Mouse (Mus musculus): ENCODE measurements at regions not wholly inside any gene's neighbourhood (a gene's known extent, or its start where the extent isn't known, plus 50 kb on each side); places are given as distances from the start of the nearest gene placed in this dataset.

GRCm38 (mm10) chr9:116329147-116329546 is 154.0 kb upstream of the Tgfbr2 start:
- Histone ChIP-seq H3K36me3 (replicated peaks in 1 of 2; ENCODE audit: control insufficient read depth in 1 of 2, insufficient read depth in 1 of 2, low read length in 1 of 2) (no peaks in the 10 kb centered on the region), H3K9me3 (replicated peaks; ENCODE audit: low read length) (no peaks in the 10 kb centered on the region), H3K4me2 (ENCODE audit: insufficient read depth, low read depth, poor library complexity, severe bottlenecking) (peak overlapping the region; percentile 42), H3K4me1 (ENCODE audit: control insufficient read depth in 1 of 2, insufficient read depth in 2 of 2) (peaks cover 47 to 91% of the 10 kb centered on the region in 2 experiments), H3K9ac (ENCODE audit: insufficient read depth, low read depth) (peak overlapping the region; percentile 50), H3K27me3 (replicated peaks) (no peaks in the 10 kb centered on the region), H3K27ac (ENCODE audit: insufficient read depth, low read depth) (peak overlapping the region; percentile 68; the same call in 1 of the 2 replicates), H3K79me2 (replicated peaks; ENCODE audit: control insufficient read depth, extremely low read depth, insufficient read depth, poor library complexity, severe bottlenecking) (no peaks in the 10 kb centered on the region), H3K4me3 (replicated peaks in 1 of 3; ENCODE audit: low read depth in 2 of 3, low read length in 2 of 3, poor library complexity in 1 of 3) (no peak overlapping the region)
- DNase-seq (ENCODE audit: extremely low read depth), result peak; percentile 82
- dilution Hi-C loops (cut with MboI; ENCODE audit: extremely low pct_ligation_motif_present, extremely low pct_unique_long_range_greater_than_20kb, low sequenced_read_pairs), result no loop called here
- TF ChIP-seq BHLHE40 (IDR thresholded peaks at IDR 0.05; ENCODE audit: low read depth, low read length) (peak; percentile 31), NRF1 (IDR thresholded peaks at IDR 0.05; ENCODE audit: low read depth, low read length) (no peak), TCF12 (IDR thresholded peaks at IDR 0.05; ENCODE audit: low read depth, low read length) (peak; percentile 50; the same call in 1 of the 2 replicates), HCFC1 (IDR thresholded peaks at IDR 0.05; ENCODE audit: low read depth, low read length) (no peak; the same call in 1 of the 2 replicates), MAFK (IDR thresholded peaks at IDR 0.05; ENCODE audit: insufficient replicate concordance, low read length) (no peak), GABPA (IDR thresholded peaks at IDR 0.05; ENCODE audit: insufficient replicate concordance, low read depth, low read length) (no peak), ZMIZ1 (IDR thresholded peaks at IDR 0.05; ENCODE audit: low read depth, low read length) (peak; percentile 71; the same call in 1 of the 2 replicates), ELF1 (IDR thresholded peaks at IDR 0.05; ENCODE audit: low read depth, low read length) (peak; percentile 94), RCOR1 (conservative IDR thresholded peaks at IDR 0.05; ENCODE audit: low read depth, low read length) (no peak), MAX (IDR thresholded peaks at IDR 0.05; ENCODE audit: low read length) (0 out of 2 replicates have a peak, but pooled peaks have one; percentile 33), SIN3A (IDR thresholded peaks at IDR 0.05; ENCODE audit: low read length) (peak; percentile 40; the same call in 1 of the 2 replicates), USF2 (conservative IDR thresholded peaks at IDR 0.05; ENCODE audit: low read depth, low read length) (no peak), MYC (IDR thresholded peaks at IDR 0.05; ENCODE audit: low read depth, low read length) (no peak), USF1 (IDR thresholded peaks at IDR 0.05; ENCODE audit: low read depth, low read length) (peak; percentile 8; the same call in 1 of the 2 replicates), ZNF384 (IDR thresholded peaks at IDR 0.05; ENCODE audit: low read depth, low read length) (no peak), NELFE (IDR thresholded peaks at IDR 0.05; ENCODE audit: low read depth, low read length) (no peak; the same call in 1 of the 2 replicates), CTCF (conservative IDR thresholded peaks at IDR 0.05 in 1 of 2, IDR thresholded peaks at IDR 0.05 in 1 of 2; ENCODE audit: low read depth in 2 of 2, low read length in 2 of 2) (no peak), MEF2A (IDR thresholded peaks at IDR 0.05; ENCODE audit: borderline replicate concordance, low read depth, low read length) (no peak; the same call in 1 of the 2 replicates), IRF4 (IDR thresholded peaks at IDR 0.05; ENCODE audit: low read depth, low read length) (no peak), ETS1 (conservative IDR thresholded peaks at IDR 0.05; ENCODE audit: low read depth, low read length) (peak; percentile 62), E2F4 (IDR thresholded peaks at IDR 0.05; ENCODE audit: insufficient replicate concordance, low read depth, low read length) (no peak), TBP (conservative IDR thresholded peaks at IDR 0.05; ENCODE audit: low read depth, low read length) (peak; percentile 93), RAD21 (IDR thresholded peaks at IDR 0.05; ENCODE audit: low read depth, low read length) (no peak), POLR2A (IDR thresholded peaks at IDR 0.05; ENCODE audit: low read depth, low read length) (peak; percentile 73), EP300 (IDR thresholded peaks at IDR 0.05; ENCODE audit: low read length) (peak; percentile 57; the same call in 1 of the 2 replicates), SMC3 (IDR thresholded peaks at IDR 0.05; ENCODE audit: low read depth, low read length) (0 out of 2 replicates have a peak, but pooled peaks have one; percentile 5), ZC3H11A (IDR thresholded peaks at IDR 0.05; ENCODE audit: low read depth, low read length) (no peak), CHD1 (IDR thresholded peaks at IDR 0.05; ENCODE audit: low read depth, low read length) (no peak), JUND (conservative IDR thresholded peaks at IDR 0.05; ENCODE audit: low read depth, low read length) (0 out of 2 replicates have a peak, but pooled peaks have one; percentile 17)
- in situ Hi-C loops (cut with MboI; ENCODE audit: low pct_ligation_motif_present, low pct_unique_long_range_greater_than_20kb, low sequenced_read_pairs), result loop anchor here (10.0 kb wide), 2 partner anchors 114 to 244 kb away; no protein-coding TSS in a partner anchor
